Mouse (Mus musculus): ENCODE measurements at regions not wholly inside any gene's neighbourhood (a gene's known extent, or its start where the extent isn't known, plus 50 kb on each side); places are given as distances from the start of the nearest gene placed in this dataset.

GRCm38 (mm10) chr13:32496263-32496662 lies 157.7 kb upstream of the Gmds start:
- no peak for TF ChIP-seq CTCF (IDR thresholded peaks at IDR 0.05; ENCODE audit: low read depth, low read length)
- TF ChIP-seq EP300 (IDR thresholded peaks at IDR 0.05; ENCODE audit: insufficient read depth, low read depth, low read length): no peak

Measured in ES-Bruce4 (cell line).